Mouse (Mus musculus) intestine, embryonic 16.5 days (tissue): ENCODE results near the gene Gm5134. TPM values are rescaled to one million over a fixed set of nuclear protein-coding genes. Genes with fewer than 3 reads are reported as not detected.

Experiments
- ATAC-seq: fragments of 200-750 bp; cut with Nextera tagmentation; 2 replicates; pipeline ENCODE4 v1.8.0; 2017; ENCODE audit warnings: moderate TSS enrichment, moderate library complexity
- H3K27ac ChIP-seq: fragments of 300-500 bp; sonication (generic); 2 replicates; pipeline ENCODE4 v1.5.1; 2014; ENCODE audit warnings: mild to moderate bottlenecking, low read length
- H3K27me3 ChIP-seq: fragments of 300-500 bp; sonication (generic); replicated peaks from 2 replicates; pipeline ENCODE4 v1.6.1; 2014; ENCODE audit warnings: low read length, control low read depth, mixed read lengths; ENCODE audit not compliant: control insufficient read depth, insufficient read depth
- H3K36me3 ChIP-seq: fragments of 300-500 bp; sonication (generic); 2 replicates; pipeline ENCODE4 v1.6.1; 2014; ENCODE audit warnings: low read length, control low read depth; ENCODE audit not compliant: control insufficient read depth, insufficient read depth
- H3K4me1 ChIP-seq: fragments of 300-500 bp; sonication (generic); 2 replicates; pipeline ENCODE4 v1.6.1; 2014; ENCODE audit warnings: low read length, control low read depth, mixed read lengths; ENCODE audit not compliant: control insufficient read depth, insufficient read depth
- H3K4me2 ChIP-seq: fragments of 300-500 bp; sonication (generic); 2 replicates; pipeline ENCODE4 v1.6.1; 2014; ENCODE audit warnings: low read depth, low read length, control low read depth
- H3K4me3 ChIP-seq: fragments of 300-500 bp; sonication (generic); 2 replicates; pipeline ENCODE4 v1.5.1; 2014; ENCODE audit warnings: mild to moderate bottlenecking, low read length
- H3K9ac ChIP-seq: fragments of 300-500 bp; sonication (generic); 2 replicates; pipeline ENCODE4 v1.6.1; 2014; ENCODE audit warnings: low read depth, low read length
- H3K9me3 ChIP-seq: fragments of 300-500 bp; sonication (generic); 2 replicates; pipeline ENCODE4 v1.6.1; 2016; ENCODE audit warnings: low read length, control low read depth; ENCODE audit not compliant: control insufficient read depth
- WGBS: fragments of 180-500 bp; shearing (Covaris S2); extraction: QIAGEN DNeasy Blood & Tissue Kit; methylation state at CpG from one replicate; pipeline ENCODE4 v1.1.7; 2014; 5-methylcytosine and 5-hydroxymethylcytosine counted together
- polyA plus RNA-seq: library from polyadenylated mRNA; unstranded; fragments of >200 nt; fragmentation: Nextera tagmentation; extraction: Ambion mirVana; gene quantifications from 2 replicates; pipeline ENCODE4 v1.2.1, GENCODE M21; 2015

Gm5134 gene
- polyA plus RNA-seq, 1 experiment from 2014 or later = not detected

- ATAC-seq = no peak
- H3K4me1 ChIP-seq = peaks cover 16% of the 10 kb centered on the region
- peak overlapping the region; percentile 49 for H3K9ac ChIP-seq
- no peak overlapping the region for H3K27ac ChIP-seq
- H3K36me3 ChIP-seq = no peaks in the 10 kb centered on the region
- peak overlapping the region; percentile 72 for H3K4me2 ChIP-seq
- H3K4me3 ChIP-seq = peak overlapping the region; percentile 79
- 50% methylated on average over 18 of the region's 18 CpGs for WGBS
- H3K27me3 ChIP-seq = peaks cover 3% of the 10 kb centered on the region; the same call in 1 of the 2 replicates
- no peaks in the 10 kb centered on the region for H3K9me3 ChIP-seq
Observed at GRCm38 (mm10) chr10:75936909-75937667, 17.2 kb upstream of the Gm5134 start.

DNA sequence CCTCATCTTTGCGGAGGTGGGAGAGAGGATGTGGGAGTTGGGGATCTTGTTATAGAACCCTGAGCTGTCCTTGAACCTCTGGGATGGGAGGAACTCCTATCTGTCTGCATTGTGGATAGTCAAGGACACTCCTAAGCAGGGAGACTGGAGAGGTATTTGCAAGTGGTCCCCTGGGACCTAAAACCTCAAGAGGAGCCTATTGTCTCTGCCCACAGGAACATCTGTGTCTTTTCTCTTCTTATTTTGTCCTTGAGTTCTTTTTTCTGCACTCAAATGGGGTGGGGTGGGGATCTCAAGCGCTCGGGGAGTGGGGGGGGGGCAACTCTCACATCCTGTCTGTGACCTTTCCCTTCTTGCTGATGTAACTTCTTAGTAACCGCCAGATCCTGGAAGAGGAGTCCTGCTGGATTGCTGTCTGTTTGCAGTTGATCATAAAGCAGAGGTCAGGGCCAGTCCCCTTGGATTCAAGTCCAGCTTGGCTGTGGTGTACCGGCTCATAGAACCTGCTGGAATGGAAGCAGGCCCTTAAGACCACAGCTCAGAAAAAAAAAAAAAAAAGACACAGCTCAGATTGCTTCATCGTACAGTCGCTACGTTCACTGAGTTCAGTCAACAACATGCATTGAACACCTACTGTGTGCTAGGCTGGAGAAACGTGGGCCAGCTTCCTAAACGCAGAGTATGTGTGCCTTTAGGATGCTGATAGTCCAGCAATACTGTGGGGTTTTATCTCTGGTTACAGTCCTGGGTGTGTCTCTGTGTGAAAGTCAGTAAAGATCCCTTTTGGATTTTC lies 16.3 kb upstream of the Gm5134 start:
- Histone ChIP-seq H3K4me2 (peak overlapping the region; percentile 72; the same call in 1 of the 2 replicates), H3K36me3 (no peaks in the 10 kb centered on the region), H3K27ac (no peak overlapping the region), H3K27me3 (0 out of 2 replicates have a peak, but pooled peaks cover 3% of the 10 kb centered on the region), H3K4me1 (peaks cover 9% of the 10 kb centered on the region), H3K4me3 (no peak overlapping the region), H3K9me3 (no peaks in the 10 kb centered on the region), H3K9ac (0 out of 2 replicates have a peak overlapping the region, but pooled peaks have one; percentile 20)
- whole genome bisulfite sequencing = 47% methylated on average over 10 of the region's 10 CpGs
- no peak for ATAC-seq

- no peaks in the 10 kb centered on the region for H3K9me3 ChIP-seq
- peaks cover 11% of the 10 kb centered on the region for H3K4me1 ChIP-seq
- 0 out of 2 replicates have a peak, but pooled peaks cover 3% of the 10 kb centered on the region for H3K27me3 ChIP-seq
- no peak overlapping the region for H3K4me2 ChIP-seq
- no peak overlapping the region for H3K4me3 ChIP-seq
- no peak overlapping the region for H3K27ac ChIP-seq
- no peak for ATAC-seq
- H3K9ac ChIP-seq = no peak overlapping the region
- 62% methylated on average over 9 of the region's 9 CpGs for WGBS
- H3K36me3 ChIP-seq = no peaks in the 10 kb centered on the region
Observed at GRCm38 (mm10) chr10:75939481-75940234, 14.7 kb upstream of the Gm5134 start.

DNA sequence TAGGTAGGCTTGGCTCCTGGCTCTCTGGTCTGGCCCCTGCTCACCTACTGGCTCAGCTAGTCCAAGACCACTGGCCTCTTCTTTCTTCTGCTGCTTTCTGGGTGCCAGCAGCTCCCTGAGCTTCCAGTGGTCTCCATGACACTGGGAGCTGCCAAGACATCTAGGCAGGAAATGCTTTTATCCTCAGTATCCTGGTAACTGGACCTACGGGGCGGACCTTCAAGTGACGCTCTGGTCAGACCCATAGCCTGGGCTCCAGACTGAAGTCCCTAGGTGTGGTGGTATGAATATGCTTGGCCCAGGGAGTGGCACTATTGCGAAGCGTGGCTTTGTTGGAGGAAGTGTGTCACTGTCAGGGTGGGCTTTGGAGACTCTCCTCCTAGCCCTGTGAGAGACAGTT lies 13.8 kb upstream of the Gm5134 start, which contains the start of gene Gm867:
Gene Gm867, minus strand, starts transcription at position 153 of the 400 bp plus-strand sequence.
- no peaks in the 10 kb centered on the region for H3K9me3 ChIP-seq

DNA sequence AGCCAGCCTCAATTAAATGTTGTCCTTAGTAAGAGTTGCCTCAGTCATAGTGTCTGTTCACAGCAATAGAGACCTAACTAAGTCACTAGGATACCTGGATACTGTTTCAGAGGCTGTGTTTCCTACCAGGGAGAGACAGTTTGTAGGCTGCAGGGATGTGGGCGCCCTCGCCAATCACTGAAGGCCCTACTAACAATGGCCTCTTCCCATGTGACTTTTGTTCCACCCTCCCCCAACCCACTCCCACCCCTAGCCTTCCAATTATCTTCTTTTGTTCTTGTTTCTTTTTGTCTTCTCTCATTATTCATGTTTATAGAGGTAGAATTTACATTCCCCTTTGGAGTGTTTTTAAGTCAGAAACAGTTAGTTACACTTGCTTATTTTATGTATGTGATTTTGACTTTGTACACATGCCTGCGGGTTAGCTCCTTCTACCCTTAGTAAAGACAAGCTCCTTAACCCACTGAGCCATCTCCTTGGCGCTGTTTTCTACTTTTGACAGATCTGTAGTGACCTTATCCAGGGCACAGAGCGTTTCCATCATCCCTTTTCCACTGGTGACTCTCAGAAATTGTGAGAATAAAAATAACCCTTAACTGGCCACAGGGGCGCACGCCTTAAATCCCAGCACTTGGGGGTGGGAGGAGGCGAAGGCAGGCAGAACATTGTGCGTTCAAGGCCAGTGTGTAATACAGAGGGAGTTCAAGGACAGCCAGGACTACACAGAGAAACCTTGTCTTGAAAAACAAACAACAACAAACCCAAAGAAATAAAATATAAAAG lies 13.1 kb upstream of the Gm5134 start:
- Histone ChIP-seq H3K4me1 (peaks cover 7% of the 10 kb centered on the region), H3K4me2 (no peak overlapping the region), H3K9ac (no peak overlapping the region), H3K9me3 (no peaks in the 10 kb centered on the region), H3K27me3 (no peaks in the 10 kb centered on the region), H3K4me3 (no peak overlapping the region), H3K27ac (no peak overlapping the region), H3K36me3 (no peaks in the 10 kb centered on the region)
- WGBS = 76% methylated on average over 9 of the region's 9 CpGs
- no peak for ATAC-seq

More for the DNA sequence above, 13.8 kb upstream of the Gm5134 start, which contains the start of gene Gm867:
- WGBS = 86% methylated on average over 5 of the region's 5 CpGs
- 0 out of 2 replicates have a peak, but pooled peaks cover 3% of the 10 kb centered on the region for H3K27me3 ChIP-seq
- H3K4me2 ChIP-seq = no peak within 1 kb of the TSS
- peaks cover 7% of the 10 kb centered on the region for H3K4me1 ChIP-seq
- H3K27ac ChIP-seq = no peak within 1 kb of the TSS
- no peak for ATAC-seq
- H3K36me3 ChIP-seq = no peaks in the 10 kb centered on the region
- H3K9ac ChIP-seq = no peak within 1 kb of the TSS
- H3K4me3 ChIP-seq = no peak within 1 kb of the TSS

GRCm38 (mm10) chr10:75942736-75943477 lies 11.4 kb upstream of the Gm5134 start, which contains the start of gene Vpreb3:
Gene Vpreb3, plus strand, starts transcription at chr10:75943057.
- Histone ChIP-seq H3K4me3 (no peak within 1 kb of the TSS), H3K4me1 (peaks cover 3% of the 10 kb centered on the region; the same call in 1 of the 2 replicates), H3K9ac (no peak within 1 kb of the TSS), H3K27me3 (no peaks in the 10 kb centered on the region), H3K9me3 (no peaks in the 10 kb centered on the region), H3K4me2 (no peak within 1 kb of the TSS), H3K27ac (peak within 1 kb of the TSS; percentile 49; the same call in 1 of the 2 replicates), H3K36me3 (no peaks in the 10 kb centered on the region)
- WGBS = 82% methylated on average over 15 of the region's 15 CpGs
- ATAC-seq = no peak

GRCm38 (mm10) chr10:75944066-75944772 lies 10.1 kb upstream of the Gm5134 start:
- H3K36me3 ChIP-seq = no peaks in the 10 kb centered on the region
- H3K9me3 ChIP-seq = no peaks in the 10 kb centered on the region
- H3K27me3 ChIP-seq = no peaks in the 10 kb centered on the region
- WGBS = 33% methylated on average over 11 of the region's 11 CpGs
- peaks cover 3% of the 10 kb centered on the region; the same call in 1 of the 2 replicates for H3K4me1 ChIP-seq
- H3K4me3 ChIP-seq = no peak overlapping the region
- 0 out of 2 replicates have a peak, but pooled peaks have one; percentile 27 for ATAC-seq
- no peak overlapping the region for H3K9ac ChIP-seq
- no peak overlapping the region for H3K4me2 ChIP-seq
- H3K27ac ChIP-seq = peak overlapping the region; percentile 49
